18 mouse cellular contexts compared by ENCODE assay signal in the genomic region with DNA sequence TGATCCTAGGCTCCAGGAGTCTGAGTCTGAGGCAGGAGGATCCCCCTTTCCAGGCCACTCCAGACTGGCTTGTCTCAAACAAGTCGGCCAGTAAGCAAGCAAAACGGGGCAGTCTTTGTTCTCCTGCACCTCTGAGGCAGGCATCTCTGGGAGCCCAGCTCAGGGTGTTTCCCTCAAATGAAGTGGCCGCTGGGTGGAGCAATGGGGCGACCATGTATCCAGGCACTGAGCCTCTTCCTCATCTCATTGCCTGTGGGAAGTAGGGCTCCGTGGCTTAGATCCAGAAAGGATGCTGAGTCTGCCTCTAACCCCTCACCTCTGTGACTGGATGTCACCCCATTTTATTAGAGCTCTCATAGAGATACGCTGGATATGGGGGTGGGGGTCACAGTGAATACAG. TPM values are rescaled to one million over a fixed set of nuclear protein-coding genes. Genes with fewer than 3 reads are reported as not detected.
A peak's percentile ranks its signal among the peaks of the same experiment; 100 is the strongest.
DNase-seq lines count a peak whose midpoint lies in the region; ATAC-seq and TF ChIP-seq lines count a peak whose summit lies in the region.
"Had no signal": no experiment of that assay in that cellular context is flagged by ENCODE, and none has a peak within 500 bp of the region (broad histone marks: within the 10 kb centered on the region; RNA-seq: fewer than 3 reads in every experiment).

No protein-coding gene starts in this region.

- no peak for TF ChIP-seq EP300 in ES-Bruce4 (IDR thresholded peaks at IDR 0.05; ENCODE audit: insufficient read depth, low read depth, low read length)
- TF ChIP-seq EP300 in liver, postnatal 0 days (IDR thresholded peaks at IDR 0.05; ENCODE audit: low read depth), result no peak

- no peaks in the 10 kb centered on the region for H3K9me3 ChIP-seq in ES-Bruce4 (replicated peaks; ENCODE audit: control insufficient read depth, insufficient read depth, low read length, poor library complexity, severe bottlenecking)
- no peaks in the 10 kb centered on the region for H3K9me3 ChIP-seq in liver, postnatal 0 days (ENCODE audit: low read length)
- H3K9me3 ChIP-seq: embryonic facial prominence, embryonic 10.5 days; midbrain, embryonic 10.5 days had no signal

- peak overlapping the region; percentile 67 for H3K4me2 ChIP-seq in liver, postnatal 0 days (ENCODE audit: low read depth, low read length)

- no peak for TF ChIP-seq POLR2A in ES-Bruce4 (IDR thresholded peaks at IDR 0.05; ENCODE audit: insufficient read depth, low read length)

- ATAC-seq in liver, postnatal 0 days, result no peak
- no peak for ATAC-seq in monocyte, adult 5-6 weeks (replicated peaks; ENCODE audit: insufficient number of reproducible peaks, low FRiP score, low TSS enrichment, poor library complexity, severe bottlenecking)

- intact Hi-C loops in left cerebral cortex, adult 2 months (cut with DNase I), result no loop called here

- no peaks in the 10 kb centered on the region for H3K36me3 ChIP-seq in ES-Bruce4 (ENCODE audit: control insufficient read depth, insufficient read depth, low read length, poor library complexity, severe bottlenecking)
- H3K36me3 ChIP-seq in liver, postnatal 0 days (replicated peaks; ENCODE audit: insufficient read depth, low read length), result no peaks in the 10 kb centered on the region
- H3K36me3 ChIP-seq: embryonic facial prominence, embryonic 10.5 days; midbrain, embryonic 10.5 days had no signal

- 24% methylated on average over 6 of the region's 6 CpGs for WGBS in liver, postnatal 0 days (ENCODE audit: insufficient replicate concordance)

- H3K9ac ChIP-seq in ES-Bruce4 (ENCODE audit: low read depth, poor library complexity, severe bottlenecking), result no peak overlapping the region
- peak overlapping the region; percentile 68 for H3K9ac ChIP-seq in liver, postnatal 0 days (replicated peaks)

- H3K27ac ChIP-seq in left cerebral cortex, adult 2 months, result no peak overlapping the region
- no peak overlapping the region for H3K27ac ChIP-seq in ES-Bruce4 (ENCODE audit: insufficient read depth, low read length)
- H3K27ac ChIP-seq in liver, postnatal 0 days (ENCODE audit: low read depth), result no peak overlapping the region
- H3K27ac ChIP-seq: embryonic facial prominence, embryonic 10.5 days; midbrain, embryonic 10.5 days had no signal

- no peaks in the 10 kb centered on the region for H3K4me1 ChIP-seq in ES-Bruce4 (ENCODE audit: control insufficient read depth, insufficient read depth, low read length)
- H3K4me1 ChIP-seq in liver, postnatal 0 days (ENCODE audit: insufficient read depth), result peaks cover 11% of the 10 kb centered on the region
- H3K4me1 ChIP-seq: midbrain, embryonic 10.5 days had no signal

- TF ChIP-seq CTCF in left cerebral cortex, adult 2 months (IDR thresholded peaks at IDR 0.05), result peak; percentile 14
- peak; percentile 4 for TF ChIP-seq CTCF in ES-Bruce4 (IDR thresholded peaks at IDR 0.05; ENCODE audit: low read depth, low read length)
- TF ChIP-seq CTCF in liver, postnatal 0 days (IDR thresholded peaks at IDR 0.05; ENCODE audit: low read depth), result peak; percentile 50

- peak; percentile 35 for DNase-seq in embryo, embryonic 10 days (ENCODE audit: low spot score)
- no peak for DNase-seq in embryo, embryonic 9.5 days (ENCODE audit: extremely low spot score)
- no peak for DNase-seq in left cerebral cortex, adult 2 months (ENCODE audit: extremely low spot score in 1 of 2, low spot score in 2 of 2)
- no peak for DNase-seq in left cerebral cortex, adult 8-10 months (ENCODE audit: low spot score in 2 of 2)
- peak; percentile 56 for DNase-seq in liver, postnatal 0 days
- DNase-seq in neural tube, embryonic 10.5 days (ENCODE audit: extremely low spot score, low spot score), result no peak
- DNase-seq: B cell, adult 2 months; cerebellum, adult 18-20 months; kidney, postnatal 14 days; left cerebral cortex, postnatal 4 days; thymus, postnatal 36 days had no signal

- no peaks in the 10 kb centered on the region for H3K27me3 ChIP-seq in ES-Bruce4 (ENCODE audit: control insufficient read depth, insufficient read depth, low read length, poor library complexity, severe bottlenecking)
- H3K27me3 ChIP-seq in liver, postnatal 0 days (ENCODE audit: insufficient read depth, low read length), result no peaks in the 10 kb centered on the region

- no peak overlapping the region for H3K4me3 ChIP-seq in left cerebral cortex, adult 2 months
- no peak overlapping the region for H3K4me3 ChIP-seq in ES-Bruce4 (ENCODE audit: low read depth, low read length)
- H3K4me3 ChIP-seq in liver, postnatal 0 days (ENCODE audit: low read depth, low read length), result peak overlapping the region; percentile 43
- H3K4me3 ChIP-seq: embryonic facial prominence, embryonic 10.5 days; midbrain, embryonic 10.5 days; myocyte had no signal

RNA-seq across cellular contexts. Expression of a gene that starts 1.6 kb away (rescaled TPM):
- under 1 TPM in 1 of 2 experiments, not detected in 1; 0.87 TPM for total RNA-seq in left cerebral cortex, adult 2 months (2021)
- total RNA-seq in left cerebral cortex, adult 8-10 months (2022), result 1 to 10 TPM; 1.1 to 1.7 (median 1.2) TPM
- polyA plus RNA-seq in ES-Bruce4 (2011; ENCODE audit: insufficient read depth, insufficient read length, low read depth, missing spikeins), result 0.70 TPM in 1 of 2 replicates, not detected in the other
- 73.4 and 80.3 TPM in 2 replicates for polyA plus RNA-seq in liver, postnatal 0 days (2015; fragmentation: Nextera tagmentation; extraction: Ambion mirVana)
- 0.58 TPM in 1 of 3 replicates, not detected in the others for total RNA-seq in monocyte, adult 5-6 weeks (2017)
- total RNA-seq: granulocyte monocyte progenitor cell, adult 5-6 weeks; layer of hippocampus, postnatal 14 days; left cerebral cortex, postnatal 4 days had no signal

RNA-seq across cellular contexts. Expression of a gene that starts 28.3 kb away (rescaled TPM):
- total RNA-seq in left cerebral cortex, adult 2 months (2021), result under 1 TPM in 1 of 2 experiments, not detected in 1; 0.07 TPM
- under 1 TPM; 0.26 to 0.94 (median 0.42) TPM for total RNA-seq in left cerebral cortex, adult 8-10 months (2022)
- 0.37 and 0.42 TPM in 2 replicates for polyA plus RNA-seq in ES-Bruce4 (2011; ENCODE audit: insufficient read depth, insufficient read length, low read depth, missing spikeins)
- polyA plus RNA-seq in liver, postnatal 0 days (2015; fragmentation: Nextera tagmentation; extraction: Ambion mirVana), result 2.0 and 2.1 TPM in 2 replicates
- total RNA-seq in monocyte, adult 5-6 weeks (2017), result 102 to 350 TPM (median 102 TPM) in 3 replicates
- total RNA-seq: granulocyte monocyte progenitor cell, adult 5-6 weeks had no signal
- polyA plus RNA-seq: embryonic facial prominence, embryonic 10.5 days; midbrain, embryonic 10.5 days had no signal

RNA-seq across cellular contexts. Expression of a gene that starts 38.4 kb away (rescaled TPM):
- total RNA-seq in left cerebral cortex, adult 2 months (2021), result 100 to 1,000 TPM; 334 to 335 TPM
- total RNA-seq in left cerebral cortex, adult 8-10 months (2022), result 100 to 1,000 TPM; 299 to 358 (median 333) TPM
- polyA plus RNA-seq in ES-Bruce4 (2011; ENCODE audit: insufficient read depth, insufficient read length, low read depth, missing spikeins), result 31.4 and 35.9 TPM in 2 replicates
- polyA plus RNA-seq in liver, postnatal 0 days (2015; fragmentation: Nextera tagmentation; extraction: Ambion mirVana), result 6.0 and 6.1 TPM in 2 replicates
- 4.6 to 6.1 TPM (median 5.0 TPM) in 3 replicates for total RNA-seq in monocyte, adult 5-6 weeks (2017)

Comparison
In these comparisons a context has a peak if more than half of its experiments do, and no peak if none do; other contexts are left out.
1. DNase-seq: peak in embryo, embryonic 10 days (single experiment) and liver, postnatal 0 days (single experiment); none in embryo, embryonic 9.5 days (single experiment), left cerebral cortex, adult 2 months (0 of 2), left cerebral cortex, adult 8-10 months (0 of 2) and neural tube, embryonic 10.5 days (single experiment).
2. RNA of a gene that starts 28.3 kb away (total RNA-seq): 102 to 350 TPM in monocyte, adult 5-6 weeks; 0.26 to 0.94 TPM in left cerebral cortex, adult 8-10 months and 0.07 TPM in left cerebral cortex, adult 2 months; every median in the first group is over 10 times any median in the second.
3. RNA of a gene that starts 38.4 kb away (total RNA-seq): 299 to 358 TPM in left cerebral cortex, adult 8-10 months and 334 to 335 TPM in left cerebral cortex, adult 2 months; 4.6 to 6.1 TPM in monocyte, adult 5-6 weeks; every median in the first group is over 10 times any median in the second.
4. Peak in every context shown above with its lines, with median percentiles within 50 percentile points of each other: CTCF ChIP-seq.